Mouse (Mus musculus): Measurements from ENCODE around the gene Myo1c.

The Myo1c gene

GRCm38 (mm10) chr11:75650958-75651425 is 688 bp downstream of the Myo1c start:
- DNase-seq (ENCODE audit: low spot score): no peak

GRCm38 (mm10) chr11:75651426-75652221 is 1.3 kb downstream of the Myo1c start:
- no peak for DNase-seq (ENCODE audit: low spot score)

DNA sequence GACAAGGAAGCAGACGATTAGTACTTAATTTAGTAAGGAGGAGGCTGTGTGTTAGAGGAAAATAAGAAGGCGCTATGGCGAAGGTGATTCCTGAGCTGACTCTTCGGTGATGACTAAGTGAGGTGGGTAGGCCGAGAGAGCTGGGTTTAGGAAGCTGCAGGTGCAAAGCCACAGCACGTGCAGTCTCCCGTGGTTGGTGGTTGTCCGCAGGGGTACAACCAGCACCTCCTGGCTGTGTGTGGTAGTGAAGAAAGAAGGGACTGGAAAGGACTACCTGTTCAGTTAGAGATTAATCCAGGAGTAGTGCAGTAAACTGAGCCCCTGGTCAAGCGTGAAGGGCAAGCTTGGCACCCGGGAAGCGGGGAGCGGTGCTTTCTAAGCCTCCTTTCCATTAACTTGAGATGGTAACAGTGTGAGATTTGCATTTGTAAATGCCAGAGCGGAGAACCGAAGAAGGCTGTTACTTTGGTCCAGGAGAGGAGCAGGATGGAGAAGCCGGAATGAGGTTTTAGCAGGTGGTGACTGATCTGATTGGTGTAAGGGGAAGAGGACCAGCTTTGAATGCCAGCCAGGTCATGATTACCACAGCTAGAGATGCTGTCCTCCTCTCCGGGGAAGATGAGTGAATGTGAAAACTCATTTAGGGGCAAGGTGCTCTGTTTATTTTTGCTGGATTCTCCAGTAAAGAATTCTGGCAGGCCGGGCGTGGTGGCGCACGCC is 2.1 kb downstream of the Myo1c start:
- DNase-seq (ENCODE audit: low spot score): no peak

DNA sequence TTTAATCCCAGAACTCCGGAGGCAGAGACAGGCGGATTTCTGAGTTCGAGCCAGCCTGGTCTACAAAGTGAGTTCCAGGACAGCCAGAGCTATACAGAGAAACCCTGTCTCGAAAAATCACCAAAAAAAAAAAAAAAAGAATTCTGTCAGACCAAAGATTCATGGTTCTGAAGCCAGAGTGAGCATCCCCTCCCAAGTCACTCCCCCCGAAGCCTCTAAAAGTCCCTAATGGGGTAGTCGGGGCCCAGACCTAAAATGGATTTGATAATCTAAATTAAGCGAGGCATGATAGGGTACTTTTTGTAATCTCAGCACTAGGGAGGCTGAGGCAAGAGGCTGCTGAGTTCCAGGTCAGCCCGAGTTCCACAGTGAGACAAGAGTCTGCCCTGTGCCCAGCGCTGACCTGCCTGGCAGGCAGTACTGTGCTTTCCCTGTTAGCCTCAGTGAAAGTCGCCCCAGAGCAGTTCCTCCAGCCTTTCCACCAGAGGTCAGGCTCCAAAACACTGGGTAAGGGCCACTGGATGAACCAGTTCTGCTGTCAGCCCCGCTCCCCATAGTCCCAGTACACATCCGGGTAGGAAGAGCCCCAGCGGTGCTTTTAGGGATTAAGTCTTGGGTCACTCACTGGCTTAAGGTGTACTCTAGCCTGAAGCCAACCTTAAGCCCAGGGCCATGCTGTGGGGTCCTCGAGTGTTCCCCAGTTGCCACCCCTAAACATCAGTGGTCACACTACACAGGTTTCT is 2.8 kb downstream of the Myo1c start:
- DNase-seq (ENCODE audit: low spot score): no peak

DNA sequence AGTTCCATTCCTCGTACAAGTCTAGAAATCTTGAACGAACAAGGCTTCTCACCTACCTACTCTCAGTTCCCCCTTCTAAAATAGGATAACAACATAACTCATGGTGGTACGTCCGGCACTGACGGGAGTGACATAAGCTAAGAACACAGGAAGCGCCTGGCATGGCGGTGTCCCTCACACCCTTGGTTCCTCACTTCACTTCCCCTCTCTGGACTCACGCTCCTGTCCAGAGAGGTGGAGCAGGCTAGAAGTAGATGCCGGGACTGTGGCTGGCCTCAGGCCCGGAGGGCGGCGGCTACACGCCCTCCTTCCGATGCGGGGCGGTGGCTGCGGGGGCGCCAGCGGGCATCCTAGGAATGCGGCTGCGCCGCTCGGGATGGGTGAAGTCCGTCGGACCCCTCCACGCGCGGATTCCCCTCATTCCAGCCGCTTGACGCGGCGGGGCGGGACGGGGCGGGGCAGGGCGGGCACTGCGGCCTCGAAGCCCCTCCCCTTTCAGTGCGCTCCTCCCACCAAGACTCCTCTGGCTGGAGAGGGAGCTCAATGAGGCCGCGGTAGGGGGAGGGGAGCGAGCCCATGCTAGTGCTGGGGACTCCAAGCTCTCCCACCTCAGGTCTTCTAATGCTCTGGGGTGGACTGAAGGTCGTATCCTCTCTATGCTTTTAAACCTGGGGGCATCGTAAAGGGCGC is 3.6 kb downstream of the Myo1c start:
- no peak for DNase-seq (ENCODE audit: low spot score)

DNA sequence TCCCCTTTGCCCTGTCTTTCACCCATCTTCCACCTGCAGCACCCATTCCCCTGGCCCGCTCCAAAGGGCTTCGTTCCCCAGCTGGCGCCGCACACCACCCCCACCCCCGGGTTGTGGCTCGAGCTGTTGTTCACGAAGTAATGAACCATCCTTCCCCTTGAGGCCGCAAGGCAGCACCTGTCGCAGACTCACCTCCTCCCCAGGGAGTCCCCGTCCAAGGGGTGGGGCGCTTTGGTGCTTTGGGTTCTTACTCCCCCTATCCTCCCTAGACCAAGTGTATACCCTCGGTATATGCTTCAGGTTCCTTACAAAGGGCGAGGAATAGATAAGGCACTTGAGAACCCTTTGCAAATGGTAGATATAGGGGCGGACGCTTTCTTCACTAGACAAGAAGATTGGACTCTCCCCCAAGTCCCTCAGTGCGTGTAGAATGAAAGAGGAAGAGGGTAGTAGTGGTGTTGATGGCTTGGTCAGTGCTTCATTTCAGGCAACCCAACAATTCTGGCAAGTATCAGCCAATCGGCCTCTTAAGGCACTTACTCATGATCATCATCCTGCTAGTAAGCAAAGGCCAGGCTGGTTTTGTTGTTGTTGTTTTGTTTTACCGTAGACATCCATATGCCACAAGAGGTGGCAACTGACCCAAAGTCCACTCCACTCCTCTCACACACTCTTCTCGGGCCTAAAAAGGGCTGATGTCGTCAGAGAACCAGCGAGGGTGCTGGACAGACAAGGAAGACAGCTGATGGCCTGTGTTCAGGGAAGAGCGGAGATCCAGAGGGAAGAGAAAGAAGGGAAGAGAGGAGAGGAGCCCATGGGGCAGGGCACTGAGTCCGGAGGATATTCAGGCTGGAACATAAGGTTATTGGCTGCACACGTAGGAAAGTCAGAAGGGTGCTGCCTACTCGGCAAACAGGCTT is 4.4 kb downstream of the Myo1c start:
- DNase-seq (ENCODE audit: low spot score): no peak

DNA sequence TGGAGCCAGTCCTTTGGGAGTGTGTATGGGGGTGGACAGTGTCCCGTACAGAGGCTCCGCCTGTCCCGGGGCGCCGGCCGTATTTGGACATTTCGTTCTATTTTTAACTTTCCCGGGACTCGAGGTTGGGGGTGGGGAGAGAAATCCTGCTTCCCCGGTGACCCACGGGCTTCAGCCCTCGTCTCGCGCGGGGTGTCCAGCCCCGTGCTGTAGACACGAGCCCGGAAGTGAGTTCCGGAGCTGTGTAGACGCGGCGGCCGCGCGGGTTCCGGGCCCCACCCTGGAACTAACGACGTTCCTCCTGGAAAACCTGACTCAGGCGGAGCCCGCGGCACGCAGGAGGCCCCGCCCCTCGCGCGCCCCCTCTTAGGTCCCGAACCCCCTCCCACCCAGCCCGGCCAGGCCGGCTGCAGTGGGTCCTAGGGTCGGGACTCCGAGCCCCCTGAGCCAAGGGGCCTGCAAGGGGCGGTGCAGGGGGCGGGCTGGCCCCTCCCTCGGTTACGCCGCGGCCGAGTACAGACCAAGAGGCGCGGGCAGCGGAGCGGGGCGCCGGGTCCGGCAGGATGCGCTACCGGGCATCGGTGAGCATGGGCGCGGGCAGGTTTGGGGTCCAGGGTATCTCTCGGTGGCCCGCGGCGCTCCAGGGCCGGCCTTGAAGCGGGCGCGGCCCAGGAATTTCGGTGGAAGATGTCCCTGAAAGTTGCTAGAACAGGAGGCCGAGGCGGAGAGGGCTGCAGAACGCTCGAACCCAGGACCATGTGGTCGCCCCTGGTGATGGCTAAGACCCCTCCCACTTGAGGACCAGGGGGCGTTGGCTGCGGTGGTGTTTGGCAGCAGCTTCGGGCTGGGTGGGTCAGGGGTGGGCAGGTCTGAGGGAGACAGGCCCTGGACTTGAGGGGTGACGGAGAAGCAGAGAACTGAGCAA is 5.6 kb downstream of the Myo1c start:
- DNase-seq (ENCODE audit: low spot score): no peak

GRCm38 (mm10) chr11:75656621-75657590 is 6.6 kb downstream of the Myo1c start:
- no peak for DNase-seq (ENCODE audit: low spot score)

GRCm38 (mm10) chr11:75657841-75658240 is 7.5 kb downstream of the Myo1c start:
- DNase-seq (ENCODE audit: low spot score): no peak

GRCm38 (mm10) chr11:75658311-75658710 is 8.0 kb downstream of the Myo1c start:
- no peak for DNase-seq (ENCODE audit: low spot score)

GRCm38 (mm10) chr11:75658996-75659750 is 8.9 kb downstream of the Myo1c start:
- no peak for DNase-seq (ENCODE audit: low spot score)

DNA sequence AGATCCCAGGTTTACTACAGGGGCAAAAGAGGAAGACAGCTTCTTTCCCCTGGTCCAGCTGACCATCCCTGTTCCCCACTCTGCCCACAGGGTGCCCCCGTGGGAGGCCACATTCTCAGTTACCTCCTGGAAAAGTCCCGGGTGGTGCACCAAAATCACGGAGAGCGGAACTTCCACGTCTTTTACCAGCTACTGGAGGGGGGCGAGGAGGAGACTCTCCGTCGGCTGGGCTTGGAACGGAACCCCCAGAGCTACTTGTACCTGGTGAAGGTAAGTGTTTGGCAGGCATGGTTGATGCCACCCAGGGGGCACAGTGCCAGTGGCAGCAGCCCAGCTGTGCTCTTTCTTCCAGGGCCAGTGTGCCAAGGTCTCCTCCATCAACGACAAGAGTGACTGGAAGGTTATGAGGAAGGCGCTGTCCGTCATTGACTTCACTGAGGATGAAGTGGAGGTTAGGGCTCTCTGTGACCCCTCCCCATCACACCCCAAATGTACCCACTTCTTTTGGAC is 9.8 kb downstream of the Myo1c start:
- no peak for DNase-seq (ENCODE audit: low spot score)

DNA sequence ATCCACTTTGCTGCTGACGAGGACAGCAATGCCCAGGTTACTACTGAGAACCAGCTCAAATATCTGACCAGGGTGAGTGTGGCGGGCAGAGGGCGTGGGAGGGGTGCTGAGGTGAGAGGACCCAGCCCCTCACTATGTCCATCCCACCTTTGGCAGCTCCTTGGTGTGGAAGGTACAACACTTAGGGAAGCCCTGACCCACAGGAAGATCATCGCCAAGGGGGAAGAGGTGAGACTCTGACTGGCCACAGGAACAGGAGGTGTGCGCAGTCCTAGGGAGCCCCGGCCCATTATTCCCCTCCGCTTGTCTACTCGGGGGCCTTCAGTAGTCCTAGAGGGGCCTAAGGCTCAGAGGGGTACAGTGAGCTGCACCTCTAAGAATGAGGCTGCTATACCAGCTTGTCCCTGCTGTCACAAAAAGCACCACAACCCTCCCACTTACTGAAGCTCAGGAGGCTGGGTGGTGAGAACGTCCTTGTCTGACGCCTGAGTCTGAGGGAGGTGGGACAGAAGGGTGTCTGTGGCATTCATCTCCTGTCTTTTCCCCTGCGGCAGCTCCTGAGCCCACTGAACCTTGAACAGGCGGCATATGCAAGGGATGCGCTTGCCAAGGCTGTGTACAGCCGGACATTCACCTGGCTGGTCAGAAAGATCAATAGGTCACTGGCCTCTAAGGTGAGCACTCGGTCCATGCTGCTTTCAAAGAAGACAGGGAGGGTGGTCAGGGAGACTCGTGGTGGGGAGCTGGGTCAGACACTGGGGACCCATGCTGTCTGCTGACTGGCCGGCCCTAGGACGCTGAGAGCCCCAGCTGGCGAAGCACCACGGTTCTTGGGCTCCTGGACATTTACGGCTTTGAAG is 10.9 kb downstream of the Myo1c start:
- no peak for DNase-seq (ENCODE audit: low spot score)

DNA sequence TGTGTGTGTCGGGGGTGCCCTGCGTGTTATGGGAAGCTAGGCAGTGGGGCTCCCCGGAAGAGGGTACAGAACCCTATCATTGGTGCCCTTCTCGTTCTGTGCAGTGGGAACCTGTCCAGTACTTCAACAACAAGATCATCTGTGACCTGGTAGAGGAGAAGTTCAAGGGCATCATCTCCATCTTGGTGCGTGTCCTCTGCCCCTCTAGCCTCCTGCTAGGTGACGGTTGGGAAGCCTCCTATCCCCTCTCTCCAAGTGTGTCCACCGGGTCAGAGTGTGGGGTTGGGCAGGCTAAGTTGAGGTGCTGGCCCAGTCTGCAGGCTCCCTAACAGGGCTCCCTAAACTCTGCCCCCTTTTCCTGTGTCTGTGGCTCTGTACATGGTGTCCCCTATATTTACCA is 11.8 kb downstream of the Myo1c start:
- DNase-seq (ENCODE audit: low spot score): no peak

DNA sequence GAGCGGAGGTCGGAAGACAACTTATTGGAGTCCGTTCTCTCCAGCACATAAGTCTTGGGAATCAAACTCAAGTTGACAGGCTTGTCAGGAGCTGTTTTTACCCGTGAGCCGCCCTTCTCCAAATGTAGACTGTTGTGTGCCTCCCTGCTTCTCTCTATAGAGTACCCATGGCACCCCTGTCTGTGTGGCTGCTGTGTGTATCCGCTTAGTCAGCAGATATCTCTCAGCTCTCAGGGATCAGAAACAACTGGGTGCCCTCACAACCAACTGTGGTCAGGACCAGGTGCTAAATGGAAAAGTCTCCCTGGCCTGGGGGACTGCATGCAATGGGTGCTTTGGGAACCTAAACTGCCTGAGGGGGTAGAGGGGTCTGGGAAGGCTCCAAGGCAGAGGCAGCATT is 16.0 kb downstream of the Myo1c start:
- DNase-seq (ENCODE audit: low spot score): no peak

GRCm38 (mm10) chr11:75668621-75669020 is 18.3 kb downstream of the Myo1c start:
- DNase-seq (ENCODE audit: low spot score): no peak
